ENCODE assay signal across 8 mouse cellular contexts in genomic region chr4:45184521-45185330, GRCm38 (mm10). TPM values are rescaled to one million over a fixed set of nuclear protein-coding genes. Genes with fewer than 3 reads are reported as not detected.
A peak's percentile ranks its signal among the peaks of the same experiment; 100 is the strongest.
DNase-seq lines count a peak whose midpoint lies in the region; ATAC-seq lines count a peak whose summit lies in the region.

Gene Frmpd1 (plus strand): TSS chr4:45184875.

- ATAC-seq in hindbrain, embryonic 11.5 days (ENCODE audit: low FRiP score) = peak; percentile 86
- ATAC-seq in lung, embryonic 16.5 days (ENCODE audit: low read depth) = peak; percentile 87

- DNase-seq in R1 (ENCODE audit: low read depth, low spot score) = peak; percentile 31
- peak; percentile 28 for DNase-seq in cerebellum, adult 9-11 months
- peak; percentile 23 to 40 for DNase-seq in frontal cortex, postnatal 14 days (ENCODE audit: low spot score in 2 of 2)
- DNase-seq in hindbrain, embryonic 11.5 days (ENCODE audit: low spot score) = peak; percentile 78
- DNase-seq in layer of hippocampus, postnatal 10 days (ENCODE audit: low spot score in 2 of 2) = peak; percentile 58 to 74
- DNase-seq in retina, embryonic 14.5 days (ENCODE audit: low spot score) = peak; percentile 78
- DNase-seq in urinary bladder, postnatal 14 days (ENCODE audit: low spot score) = peak; percentile 56

- 0 out of 2 replicates have a peak, but pooled peaks cover 2% of the 10 kb centered on the region for H3K4me1 ChIP-seq in hindbrain, embryonic 11.5 days (replicated peaks; ENCODE audit: control insufficient read depth, insufficient read depth, low read length)
- peaks cover 9% of the 10 kb centered on the region; the same call in 1 of the 2 replicates for H3K4me1 ChIP-seq in lung, embryonic 16.5 days (replicated peaks; ENCODE audit: control insufficient read depth, insufficient read depth, low read length)

- H3K27me3 ChIP-seq in hindbrain, embryonic 11.5 days (ENCODE audit: control insufficient read depth, insufficient read depth, low read length) = peaks cover 7% of the 10 kb centered on the region; the same call in 1 of the 2 replicates
- H3K27me3 ChIP-seq in lung, embryonic 16.5 days (ENCODE audit: control insufficient read depth, insufficient read depth, low read depth, low read length) = peaks cover 2% of the 10 kb centered on the region

- H3K4me2 ChIP-seq in hindbrain, embryonic 11.5 days (replicated peaks; ENCODE audit: low read depth, low read length) = peak within 1 kb of the TSS; percentile 99
- H3K4me2 ChIP-seq in lung, embryonic 16.5 days (ENCODE audit: low read depth, low read length) = peak within 1 kb of the TSS; percentile 98

- H3K36me3 ChIP-seq in hindbrain, embryonic 11.5 days (ENCODE audit: control insufficient read depth, insufficient read depth, low read length) = no peaks in the 10 kb centered on the region
- no peaks in the 10 kb centered on the region for H3K36me3 ChIP-seq in lung, embryonic 16.5 days (ENCODE audit: control insufficient read depth, insufficient read depth, low read length)

- no peak within 1 kb of the TSS for H3K27ac ChIP-seq in hindbrain, embryonic 11.5 days (ENCODE audit: low read depth, low read length)
- no peak within 1 kb of the TSS for H3K27ac ChIP-seq in lung, embryonic 16.5 days (ENCODE audit: low read length)

- peak within 1 kb of the TSS; percentile 60 for H3K4me3 ChIP-seq in hindbrain, embryonic 11.5 days (ENCODE audit: low read depth, low read length)
- peak within 1 kb of the TSS; percentile 57 for H3K4me3 ChIP-seq in lung, embryonic 16.5 days (ENCODE audit: low read length)

- under 1% methylated on average over 62 of the region's 85 CpGs for WGBS in hindbrain, embryonic 11.5 days
- under 1% methylated on average over 52 of the region's 85 CpGs for WGBS in lung, embryonic 16.5 days

- no peaks in the 10 kb centered on the region for H3K9me3 ChIP-seq in hindbrain, embryonic 11.5 days (ENCODE audit: control insufficient read depth, low read length)
- H3K9me3 ChIP-seq in lung, embryonic 16.5 days (ENCODE audit: control insufficient read depth, low read length) = no peaks in the 10 kb centered on the region

- peak within 1 kb of the TSS; percentile 60 for H3K9ac ChIP-seq in hindbrain, embryonic 11.5 days (ENCODE audit: low read depth, low read length)
- H3K9ac ChIP-seq in lung, embryonic 16.5 days (ENCODE audit: low read length) = peak within 1 kb of the TSS; percentile 65

RNA-seq across cellular contexts. Expression of gene Frmpd1, which starts in this region (rescaled TPM):
- polyA plus RNA-seq in hindbrain, embryonic 11.5 days (2014; fragmentation: Nextera tagmentation; extraction: Ambion mirVana) = 1.6 and 1.9 TPM in 2 replicates
- total RNA-seq in layer of hippocampus, postnatal 10 days (2021) = 10 to 100 TPM; 18.4 to 19.5 TPM
- 0.48 and 0.59 TPM in 2 replicates for polyA plus RNA-seq in lung, embryonic 16.5 days (2015; fragmentation: Nextera tagmentation; extraction: Ambion mirVana)

Comparison
In these comparisons a context has a peak if more than half of its experiments do, and no peak if none do; other contexts are left out.
1. Peak in ATAC-seq, H3K4me3 ChIP-seq, H3K9ac ChIP-seq and H3K4me2 ChIP-seq in lung, embryonic 16.5 days; RNA of the gene not detected or under 1 TPM.
2. DNase-seq: peak in every context shown above with its lines; median percentile 78 in hindbrain, embryonic 11.5 days; 78 in retina, embryonic 14.5 days; 66 in layer of hippocampus, postnatal 10 days; 56 in urinary bladder, postnatal 14 days; 32 in frontal cortex, postnatal 14 days; 31 in R1; 28 in cerebellum, adult 9-11 months.